Mouse (Mus musculus): ENCODE results near the gene Atxn1. TPM values are rescaled to one million over a fixed set of nuclear protein-coding genes. Genes with fewer than 3 reads are reported as not detected.

Atxn1 gene
- polyA plus RNA-seq, 1 experiment from 2014 or later: 2.3 TPM

GRCm38 (mm10) chr13:45837609-45838220 lies 127.1 kb downstream of the Atxn1 start:
- Histone ChIP-seq H3K9me3 (replicated peaks) (no peaks in the 10 kb centered on the region), H3K27ac (replicated peaks) (no peak overlapping the region), H3K4me2 (no peak overlapping the region), H3K9ac (no peak overlapping the region), H3K4me1 (replicated peaks) (no peaks in the 10 kb centered on the region), H3K27me3 (no peaks in the 10 kb centered on the region), H3K36me3 (replicated peaks) (peaks cover 8% of the 10 kb centered on the region), H3K4me3 (replicated peaks) (no peak overlapping the region)
- no peak for ATAC-seq (ENCODE audit: insufficient read depth)
- 76% methylated on average over 8 of the region's 8 CpGs for WGBS (ENCODE audit: insufficient replicate concordance)

GRCm38 (mm10) chr13:45836377-45837054 lies 128.3 kb downstream of the Atxn1 start:
- no peak overlapping the region for H3K27ac ChIP-seq (replicated peaks)
- 77% methylated on average over 15 of the region's 15 CpGs for WGBS (ENCODE audit: insufficient replicate concordance)
- no peaks in the 10 kb centered on the region for H3K27me3 ChIP-seq
- H3K9me3 ChIP-seq (replicated peaks): no peaks in the 10 kb centered on the region
- H3K4me2 ChIP-seq: no peak overlapping the region
- no peak for ATAC-seq (ENCODE audit: insufficient read depth)
- H3K9ac ChIP-seq: no peak overlapping the region
- H3K36me3 ChIP-seq (replicated peaks): peaks cover 8% of the 10 kb centered on the region
- H3K4me3 ChIP-seq (replicated peaks): no peak overlapping the region
- no peaks in the 10 kb centered on the region for H3K4me1 ChIP-seq (replicated peaks)

GRCm38 (mm10) chr13:45834300-45834699 lies 130.5 kb downstream of the Atxn1 start:
- Histone ChIP-seq H3K9me3 (replicated peaks) (no peaks in the 10 kb centered on the region), H3K4me2 (no peak overlapping the region), H3K27ac (replicated peaks) (no peak overlapping the region), H3K4me3 (replicated peaks) (no peak overlapping the region), H3K27me3 (no peaks in the 10 kb centered on the region), H3K4me1 (replicated peaks) (no peaks in the 10 kb centered on the region), H3K9ac (no peak overlapping the region), H3K36me3 (replicated peaks) (peaks cover 8% of the 10 kb centered on the region)
- no peak for ATAC-seq (ENCODE audit: insufficient read depth)
- WGBS (ENCODE audit: insufficient replicate concordance): 71% methylated on average over 2 of the region's 2 CpGs

- 72% methylated on average over 11 of the region's 11 CpGs for WGBS (ENCODE audit: insufficient replicate concordance)
Measured at GRCm38 (mm10) chr13:45832695-45833350, 132.0 kb downstream of the Atxn1 start.

GRCm38 (mm10) chr13:45829341-45829936 lies 135.4 kb downstream of the Atxn1 start:
- 68% methylated on average over 8 of the region's 8 CpGs for WGBS (ENCODE audit: insufficient replicate concordance)
- Histone ChIP-seq H3K27me3 (no peaks in the 10 kb centered on the region), H3K4me3 (replicated peaks) (no peak overlapping the region), H3K4me2 (no peak overlapping the region), H3K9ac (no peak overlapping the region), H3K27ac (replicated peaks) (no peak overlapping the region), H3K4me1 (replicated peaks) (no peaks in the 10 kb centered on the region), H3K36me3 (replicated peaks) (peaks cover 5% of the 10 kb centered on the region; the same call in 1 of the 2 replicates), H3K9me3 (replicated peaks) (no peaks in the 10 kb centered on the region)
- ATAC-seq (ENCODE audit: insufficient read depth): no peak

More at GRCm38 (mm10) chr13:45832695-45833350, 132.0 kb downstream of the Atxn1 start:
- Histone ChIP-seq H3K4me1 (replicated peaks) (no peaks in the 10 kb centered on the region), H3K9me3 (replicated peaks) (no peaks in the 10 kb centered on the region), H3K4me3 (replicated peaks) (no peak overlapping the region), H3K9ac (no peak overlapping the region), H3K27ac (replicated peaks) (no peak overlapping the region), H3K27me3 (no peaks in the 10 kb centered on the region), H3K4me2 (no peak overlapping the region), H3K36me3 (replicated peaks) (peaks cover 8% of the 10 kb centered on the region)
- no peak for ATAC-seq (ENCODE audit: insufficient read depth)

- H3K36me3 ChIP-seq (replicated peaks): peaks cover 5% of the 10 kb centered on the region; the same call in 1 of the 2 replicates
- H3K27me3 ChIP-seq: no peaks in the 10 kb centered on the region
- ATAC-seq (ENCODE audit: insufficient read depth): no peak
- H3K4me1 ChIP-seq (replicated peaks): no peaks in the 10 kb centered on the region
- H3K4me2 ChIP-seq: no peak overlapping the region
- no peak overlapping the region for H3K4me3 ChIP-seq (replicated peaks)
- 67% methylated on average over 7 of the region's 7 CpGs for WGBS (ENCODE audit: insufficient replicate concordance)
- H3K27ac ChIP-seq (replicated peaks): no peak overlapping the region
- no peaks in the 10 kb centered on the region for H3K9me3 ChIP-seq (replicated peaks)
- H3K9ac ChIP-seq: no peak overlapping the region
Measured at GRCm38 (mm10) chr13:45828035-45828434, 136.8 kb downstream of the Atxn1 start.

GRCm38 (mm10) chr13:45827619-45828018 lies 137.2 kb downstream of the Atxn1 start:
- Histone ChIP-seq H3K9me3 (replicated peaks) (no peaks in the 10 kb centered on the region), H3K4me3 (replicated peaks) (no peak overlapping the region), H3K27ac (replicated peaks) (no peak overlapping the region), H3K4me2 (no peak overlapping the region), H3K4me1 (replicated peaks) (no peaks in the 10 kb centered on the region), H3K36me3 (replicated peaks) (peaks cover 5% of the 10 kb centered on the region; the same call in 1 of the 2 replicates), H3K27me3 (no peaks in the 10 kb centered on the region), H3K9ac (no peak overlapping the region)
- no peak for ATAC-seq (ENCODE audit: insufficient read depth)
- WGBS (ENCODE audit: insufficient replicate concordance): 67% methylated on average over 4 of the region's 4 CpGs

- no peak overlapping the region for H3K4me2 ChIP-seq
- no peak overlapping the region for H3K4me3 ChIP-seq (replicated peaks)
- no peak overlapping the region for H3K27ac ChIP-seq (replicated peaks)
- H3K9me3 ChIP-seq (replicated peaks): no peaks in the 10 kb centered on the region
- H3K4me1 ChIP-seq (replicated peaks): no peaks in the 10 kb centered on the region
- H3K9ac ChIP-seq: no peak overlapping the region
- peaks cover 5% of the 10 kb centered on the region; the same call in 1 of the 2 replicates for H3K36me3 ChIP-seq (replicated peaks)
- H3K27me3 ChIP-seq: no peaks in the 10 kb centered on the region
- WGBS (ENCODE audit: insufficient replicate concordance): 77% methylated on average over 8 of the region's 8 CpGs
- no peak for ATAC-seq (ENCODE audit: insufficient read depth)
Measured at GRCm38 (mm10) chr13:45827046-45827596, 137.7 kb downstream of the Atxn1 start.

- no peak overlapping the region for H3K27ac ChIP-seq (replicated peaks)
- no peak overlapping the region for H3K9ac ChIP-seq
- no peak overlapping the region for H3K4me2 ChIP-seq
- H3K27me3 ChIP-seq: no peaks in the 10 kb centered on the region
- H3K4me1 ChIP-seq (replicated peaks): no peaks in the 10 kb centered on the region
- H3K4me3 ChIP-seq (replicated peaks): no peak overlapping the region
- H3K36me3 ChIP-seq (replicated peaks): peaks cover 9% of the 10 kb centered on the region; the same call in 1 of the 2 replicates
- 76% methylated on average over 4 of the region's 4 CpGs for WGBS (ENCODE audit: insufficient replicate concordance)
- ATAC-seq (ENCODE audit: insufficient read depth): no peak
- H3K9me3 ChIP-seq (replicated peaks): no peaks in the 10 kb centered on the region
Measured at GRCm38 (mm10) chr13:45822491-45822829, 142.3 kb downstream of the Atxn1 start.

- no peak overlapping the region for H3K4me3 ChIP-seq (replicated peaks)
- H3K9ac ChIP-seq: no peak overlapping the region
- H3K27me3 ChIP-seq: no peaks in the 10 kb centered on the region
- H3K4me2 ChIP-seq: no peak overlapping the region
- no peak overlapping the region for H3K27ac ChIP-seq (replicated peaks)
- H3K4me1 ChIP-seq (replicated peaks): no peaks in the 10 kb centered on the region
- H3K9me3 ChIP-seq (replicated peaks): no peaks in the 10 kb centered on the region
- 81% methylated on average over 7 of the region's 7 CpGs for WGBS (ENCODE audit: insufficient replicate concordance)
- peaks cover 9% of the 10 kb centered on the region; the same call in 1 of the 2 replicates for H3K36me3 ChIP-seq (replicated peaks)
- ATAC-seq (ENCODE audit: insufficient read depth): no peak
Measured at GRCm38 (mm10) chr13:45821764-45822490, 142.9 kb downstream of the Atxn1 start.
